Mouse (Mus musculus) G1E (cell line): ENCODE measurements around the gene Il12rb1.

Experiments used
- CTCF ChIP-seq: IDR thresholded peaks from 2 replicates; pipeline ENCODE4 v1.5.1; 2012; ENCODE audit warnings: low read depth, low read length, inconsistent platforms, mixed read lengths
- GATA1 ChIP-seq: IDR thresholded peaks from 2 replicates; pipeline ENCODE4 v1.6.1; 2012; ENCODE audit warnings: borderline replicate concordance, low read length, inconsistent platforms, mixed read lengths
- POLR2AphosphoS5 ChIP-seq: IDR thresholded peaks from 2 replicates; pipeline ENCODE4 v1.6.1; 2012; ENCODE audit warnings: low read depth, low read length, inconsistent platforms; ENCODE audit not compliant: insufficient replicate concordance

DNA sequence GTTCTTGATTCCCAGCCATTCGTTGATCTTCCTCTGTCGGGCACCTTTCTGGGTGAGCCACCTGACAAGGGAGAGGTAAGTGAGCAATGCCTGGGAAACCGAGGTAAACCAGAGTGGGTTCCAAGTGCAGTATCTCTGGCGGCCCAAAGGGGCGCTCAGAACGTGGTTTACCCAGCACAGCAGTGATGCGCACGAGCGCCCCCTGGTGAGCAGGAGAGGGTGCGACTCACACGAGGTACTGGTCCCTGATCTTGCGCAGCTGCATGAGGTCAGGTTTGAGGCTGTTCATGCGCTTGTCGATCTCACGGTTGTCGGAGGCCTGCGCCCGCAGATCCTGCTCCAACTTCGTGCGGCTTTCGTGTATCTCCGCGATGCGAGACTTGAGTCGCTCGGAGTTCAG, 38.9 kb upstream of the Il12rb1 start:
- TF ChIP-seq CTCF (peak; percentile 100), GATA1 (no peak), POLR2AphosphoS5 (no peak)
